Mouse (Mus musculus) central nervous system, embryonic 18 days (tissue): ENCODE data around the gene Bdkrb2. TPM values are rescaled to one million over a fixed set of nuclear protein-coding genes. Genes with fewer than 3 reads are reported as not detected.

Experiments used
- polyA plus RNA-seq: library from polyadenylated mRNA; depleted of rRNA; stranded (reverse); fragments of >200 nt; gene quantifications from 2 replicates; pipeline ENCODE4 v1.2.3, GENCODE M21; 2012; rRNA removed

Bdkrb2 gene
- polyA plus RNA-seq: 0.87 and 1.2 TPM in 2 replicates

GRCm38 (mm10) chr12:105562936-105563680 lies at the start of gene Bdkrb2:
Gene Bdkrb2, plus strand, starts transcription at chr12:105563226.

DNA sequence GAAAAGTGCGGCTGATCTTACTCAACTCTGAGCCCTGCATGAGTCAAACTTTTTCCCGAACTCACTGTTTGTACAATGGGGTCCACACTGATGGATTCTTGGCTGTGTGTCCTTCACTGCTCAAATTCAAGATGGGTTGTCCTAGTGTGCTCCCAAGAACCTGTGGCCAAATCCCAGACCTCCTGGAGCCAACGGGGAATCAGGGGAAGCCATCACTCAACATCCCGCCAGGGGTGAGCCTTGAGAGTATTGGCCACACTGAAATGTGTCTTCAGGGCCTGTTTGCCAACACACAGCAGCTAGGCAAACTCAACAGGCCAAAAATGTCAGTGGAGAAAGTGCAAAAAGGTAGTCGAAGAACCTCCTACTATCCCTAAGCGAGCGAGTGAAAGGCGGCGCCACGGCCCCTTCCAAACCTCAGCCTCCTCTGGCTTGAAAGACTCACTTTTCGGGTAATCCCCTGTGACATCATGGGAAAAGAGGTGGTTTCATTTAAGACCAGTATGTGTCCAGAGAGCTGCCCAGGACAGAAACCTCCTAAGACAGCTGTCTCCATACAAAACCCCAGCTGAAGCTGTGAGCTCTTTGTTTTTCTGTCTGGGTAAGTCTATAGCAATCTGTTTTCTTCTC lies 39.7 kb downstream of the Bdkrb2 start, which contains the start of gene Bdkrb1:
Gene Bdkrb1, plus strand, starts transcription at position 505 of the 630 bp plus-strand sequence.

Other genes with a start within 250 kb of the Bdkrb2 start
- gene Tunar, start 229.4 kb upstream of the Bdkrb2 start, polyA plus RNA-seq: 14.9 and 16.1 TPM in 2 replicates
- gene D430019H16Rik, start 109.4 kb upstream of the Bdkrb2 start, polyA plus RNA-seq: 116 and 136 TPM in 2 replicates
- 0.15 and 0.28 TPM in 2 replicates for gene Bdkrb1, start 39.9 kb downstream of the Bdkrb2 start, polyA plus RNA-seq
- 14.9 and 15.4 TPM in 2 replicates for gene Gskip, start 121.6 kb downstream of the Bdkrb2 start, polyA plus RNA-seq
- 28.9 and 30.2 TPM in 2 replicates for gene Atg2b, start 122.0 kb downstream of the Bdkrb2 start, polyA plus RNA-seq
- 2.4 and 3.4 TPM in 2 replicates for gene Ak7, start 142.8 kb downstream of the Bdkrb2 start, polyA plus RNA-seq
- gene Papola, start 221.5 kb downstream of the Bdkrb2 start, polyA plus RNA-seq: 147 and 154 TPM in 2 replicates